Mouse (Mus musculus) ES-Bruce4 (cell line): ENCODE measurements around the gene Soat1.

Experiments
- CTCF ChIP-seq: IDR thresholded peaks from one replicate; pipeline ENCODE4 v1.8.1; 2011; ENCODE audit warnings: low read depth, low read length
- POLR2A ChIP-seq: IDR thresholded peaks from one replicate; pipeline ENCODE4 v1.8.1; 2011; ENCODE audit warnings: low read length; ENCODE audit not compliant: insufficient read depth

- TF ChIP-seq CTCF (no peak), POLR2A (no peak)
Measured at GRCm38 (mm10) chr1:156504945-156505523, 30.9 kb upstream of the Soat1 start.
